Mouse (Mus musculus) erythroid progenitor cell, adult 5-6 weeks (primary cell): ENCODE data around the gene Slc25a12. TPM values are rescaled to one million over a fixed set of nuclear protein-coding genes. Genes with fewer than 3 reads are reported as not detected.

Experiments used
- ATAC-seq: replicated peaks from 2 replicates; pipeline ENCODE4 v1.8.0; 2016; ENCODE audit warnings: moderate number of reproducible peaks, mild to moderate bottlenecking, moderate TSS enrichment, inconsistent platforms; ENCODE audit not compliant: poor library complexity, low FRiP score, severe bottlenecking
- total RNA-seq, 2 experiments: library from RNA; stranded (forward) in 1 of 2; stranded (reverse) in 1 of 2; fragments of 150-400 nt in 1 of 2; fragments of 186-747, 209-891 nt in 1 of 2; gene quantifications; 2 replicates each; pipeline versions ENCODE4 v1.2.3 to v1.2.4; 2015 to 2017; ENCODE audit warnings: low replicate concordance in 2 of 2

The Slc25a12 gene
- total RNA-seq, 2 experiments from 2014 or later: 18.0 to 25.6 TPM

DNA sequence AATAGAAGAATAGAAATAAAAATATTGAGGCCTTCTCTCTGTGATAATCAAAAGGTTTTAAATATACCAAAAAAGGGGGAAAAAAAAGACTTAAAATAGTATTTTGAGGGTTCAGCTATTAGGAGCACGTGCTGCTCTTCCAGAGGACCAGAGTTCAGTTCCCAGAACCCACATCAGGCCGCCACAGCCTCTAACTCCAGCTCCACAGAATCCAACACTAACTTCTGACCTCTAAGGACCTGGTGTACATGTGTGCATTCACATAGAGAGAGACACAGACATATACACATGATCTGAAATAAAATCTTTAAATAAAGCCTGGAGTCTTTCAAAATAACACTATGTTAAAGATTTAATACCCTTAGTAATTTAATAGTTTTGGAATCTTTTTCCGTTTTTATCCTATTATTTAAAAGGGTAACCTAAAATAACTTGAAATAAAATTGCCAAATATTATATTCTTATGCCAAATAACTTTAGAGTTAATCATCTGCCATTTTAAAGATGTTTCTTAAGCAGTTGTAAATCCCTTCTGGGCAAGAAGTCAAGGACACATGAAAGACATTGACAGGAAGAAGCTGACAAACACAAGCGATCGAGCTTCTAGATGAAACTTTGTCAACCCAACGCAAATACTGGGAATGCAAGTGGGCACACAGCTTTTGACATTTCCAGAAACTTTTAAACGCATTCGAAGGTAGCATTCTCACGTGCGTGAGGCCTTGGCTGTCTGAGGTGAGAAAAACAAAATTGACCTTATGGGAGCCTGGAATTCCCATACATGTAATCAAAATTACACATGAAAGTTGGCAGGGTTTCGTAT lies 16.4 kb downstream of the Slc25a12 start:
- no peak for ATAC-seq

- no peak for ATAC-seq
Measured at GRCm38 (mm10) chr2:71350181-71350580, 17.4 kb downstream of the Slc25a12 start.

DNA sequence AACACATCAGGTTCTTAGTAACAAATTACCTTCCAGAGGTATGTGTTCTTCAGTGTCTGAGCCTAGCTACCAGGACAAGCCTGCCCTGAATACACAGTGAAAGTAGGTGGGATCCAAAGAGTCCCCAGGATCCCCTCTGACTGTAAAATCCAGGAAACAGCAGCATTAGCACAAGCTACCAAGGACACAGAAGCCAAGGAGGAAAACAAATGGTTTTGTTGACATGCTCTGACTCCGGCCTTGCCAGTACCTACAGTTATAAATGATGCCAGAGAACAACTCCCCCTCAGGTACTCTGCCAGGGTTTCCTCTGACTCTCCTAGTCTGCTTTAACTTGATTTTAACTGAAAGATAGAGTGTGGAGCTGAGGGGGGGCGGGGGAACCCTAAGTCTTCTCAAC lies 18.0 kb downstream of the Slc25a12 start:
- ATAC-seq: no peak

- no peak for ATAC-seq
Measured at GRCm38 (mm10) chr2:71347732-71348490, 19.6 kb downstream of the Slc25a12 start.

DNA sequence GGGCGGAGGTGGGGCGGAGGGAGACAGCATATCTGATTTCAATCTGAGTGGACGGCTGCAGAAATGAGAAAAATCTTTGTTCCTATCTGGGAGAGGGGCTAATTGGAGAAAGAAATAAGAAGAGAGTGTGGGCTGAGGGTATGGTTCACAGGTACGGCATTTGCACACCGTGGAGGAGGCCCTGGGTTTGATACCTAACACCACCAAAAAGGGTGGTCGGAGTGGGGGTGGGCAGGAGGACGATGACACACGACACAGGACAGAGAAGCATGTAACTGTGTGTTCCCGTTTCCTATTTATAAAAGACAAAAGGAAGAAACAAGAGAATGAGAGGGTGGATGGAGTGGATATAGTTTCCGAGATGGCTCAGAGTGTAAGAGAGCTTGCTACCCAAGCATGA lies 20.4 kb downstream of the Slc25a12 start:
- ATAC-seq: no peak

GRCm38 (mm10) chr2:71343884-71344640 lies 23.5 kb downstream of the Slc25a12 start:
- no peak for ATAC-seq

DNA sequence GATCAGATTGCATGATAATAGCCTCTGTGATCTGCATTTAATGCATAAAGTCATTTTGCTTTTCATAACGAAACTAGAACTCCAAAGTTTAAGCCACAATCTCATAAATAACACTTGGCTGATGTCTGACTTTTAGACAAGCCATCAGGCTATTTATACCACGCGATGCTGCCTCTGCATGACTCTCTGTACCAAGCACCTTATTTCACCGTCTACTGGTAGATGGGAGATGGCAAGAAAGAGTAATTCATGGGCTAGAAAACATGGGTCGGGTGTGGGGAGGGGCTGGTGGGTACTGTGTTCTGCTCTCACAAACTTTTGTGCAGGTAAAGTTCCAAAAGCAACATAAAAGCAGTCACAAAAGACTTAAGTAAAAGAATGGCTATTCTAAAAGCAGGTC lies 27.4 kb downstream of the Slc25a12 start:
- ATAC-seq: no peak

GRCm38 (mm10) chr2:71338145-71338796 lies 29.3 kb downstream of the Slc25a12 start:
- ATAC-seq: no peak

GRCm38 (mm10) chr2:71336631-71337030 lies 30.9 kb downstream of the Slc25a12 start:
- no peak for ATAC-seq

DNA sequence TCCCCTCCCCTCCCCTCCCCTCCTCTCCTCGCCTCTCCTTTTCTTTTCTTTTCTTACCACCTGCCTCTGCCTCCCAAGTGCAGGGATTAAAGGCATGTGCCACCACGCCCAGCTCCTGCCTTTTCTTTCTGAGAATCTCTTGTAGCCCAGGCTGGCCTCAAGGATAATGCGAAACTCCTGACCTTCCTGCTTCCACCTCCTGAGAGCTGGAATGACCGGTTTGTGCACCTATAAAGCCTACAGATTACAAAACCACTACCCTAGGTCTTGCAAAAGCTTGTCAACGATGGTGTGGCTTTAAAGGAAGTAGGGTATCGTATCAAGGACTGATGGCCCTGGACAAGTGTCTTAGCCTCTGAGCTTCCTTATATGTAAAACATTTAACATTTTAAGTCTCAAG lies 31.3 kb downstream of the Slc25a12 start:
- ATAC-seq: no peak

- ATAC-seq: no peak
Measured at GRCm38 (mm10) chr2:71333986-71334822, 33.3 kb downstream of the Slc25a12 start.

- ATAC-seq: no peak
Measured at GRCm38 (mm10) chr2:71329761-71330160, 37.8 kb downstream of the Slc25a12 start.

DNA sequence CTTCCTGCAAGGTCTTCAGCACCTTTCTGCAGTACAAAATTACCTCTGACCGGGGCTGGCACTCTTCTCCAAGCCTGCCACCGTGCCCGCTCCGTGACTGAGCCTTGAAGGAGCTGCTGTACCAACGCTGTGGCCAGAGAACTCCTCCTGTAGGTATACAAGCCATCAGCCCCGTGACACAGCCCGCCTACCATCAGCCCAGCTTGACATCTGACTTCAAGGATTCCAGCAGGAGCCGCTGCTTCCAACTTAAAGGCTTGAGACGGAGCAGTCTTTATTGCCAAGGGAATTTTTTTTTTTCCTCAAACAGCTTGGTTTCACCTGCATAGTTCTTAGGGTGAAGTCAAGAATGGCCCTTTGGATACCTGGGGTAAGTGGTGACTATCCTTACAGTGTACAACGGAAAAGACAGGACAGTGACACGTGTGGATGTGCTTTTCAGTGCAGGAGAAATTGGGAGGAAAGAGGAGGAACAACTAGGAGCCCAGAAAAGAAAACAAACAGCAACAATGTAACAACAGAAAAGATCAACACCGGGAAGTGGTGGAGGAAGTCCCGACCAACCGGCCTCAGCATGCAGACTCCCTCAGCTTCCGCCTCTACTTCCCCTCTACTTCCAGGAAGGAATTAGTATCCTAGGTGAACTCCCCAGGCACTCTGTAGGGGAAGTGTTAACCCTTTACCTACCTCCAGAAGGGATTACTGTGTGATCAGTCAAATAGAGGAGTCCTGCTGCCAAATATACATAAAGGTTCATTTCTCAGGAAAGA lies 39.0 kb downstream of the Slc25a12 start:
- no peak for ATAC-seq

DNA sequence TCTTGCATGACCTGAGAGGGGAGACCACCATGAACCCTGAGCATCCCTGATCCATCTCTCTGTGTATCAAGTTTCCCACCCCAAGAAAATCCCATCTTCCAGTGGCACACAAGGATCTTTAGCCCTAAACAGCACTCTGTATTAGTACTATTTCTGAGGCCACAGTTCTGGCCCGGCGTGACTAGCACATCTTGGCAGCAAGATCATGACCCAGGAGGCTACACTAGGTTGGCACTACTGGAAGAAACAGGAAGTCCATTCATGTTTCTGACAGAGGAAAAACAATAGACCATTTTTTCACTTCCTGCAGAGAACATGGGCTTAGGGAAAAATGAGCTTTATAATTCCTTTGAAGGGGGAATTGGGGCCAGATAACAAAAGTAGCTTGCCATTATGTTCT lies 39.8 kb downstream of the Slc25a12 start:
- no peak for ATAC-seq

DNA sequence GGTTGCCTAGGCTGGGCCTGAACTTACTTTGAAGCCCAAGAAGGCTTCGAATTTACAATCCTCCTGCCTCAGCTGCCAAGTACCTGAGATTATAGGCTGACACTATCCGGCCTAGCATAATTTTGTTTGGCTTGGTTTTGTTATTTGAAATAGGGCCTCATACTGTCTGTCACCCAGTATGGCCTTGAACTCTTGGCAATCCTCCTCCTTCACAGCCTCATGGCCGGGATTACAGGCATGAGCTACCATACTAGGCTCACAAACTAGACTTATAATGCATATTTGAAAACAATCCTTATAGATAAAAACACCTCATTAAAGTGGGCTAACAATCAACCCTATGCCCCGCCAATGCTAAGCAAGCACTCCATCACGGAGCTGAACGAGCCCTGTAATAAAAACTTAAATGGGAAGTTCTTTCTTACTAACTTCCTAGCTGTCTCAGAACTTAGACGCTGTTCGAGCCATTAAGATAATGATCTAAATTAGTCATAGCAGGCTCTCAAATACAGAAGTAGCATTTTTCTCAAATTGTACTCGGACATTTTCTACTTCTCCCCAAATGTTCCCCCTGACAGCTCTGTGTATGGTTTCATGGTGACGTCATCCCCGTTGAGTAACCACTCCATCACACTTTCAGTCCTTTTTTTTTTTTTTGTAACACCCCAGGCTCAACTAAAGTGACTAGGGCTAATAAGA lies 40.6 kb downstream of the Slc25a12 start:
- ATAC-seq: no peak

- no peak for ATAC-seq
Measured at GRCm38 (mm10) chr2:71323886-71324285, 43.7 kb downstream of the Slc25a12 start.

- no peak for ATAC-seq
Measured at GRCm38 (mm10) chr2:71321486-71321885, 46.1 kb downstream of the Slc25a12 start.
